Mouse (Mus musculus): Measurements from ENCODE around the gene Setx. TPM values are rescaled to one million over a fixed set of nuclear protein-coding genes. Genes with fewer than 3 reads are reported as not detected.
"Not testable (repeated sequence)": the region's sequence is repeated elsewhere in the genome, so short reads cannot be mapped to it uniquely, and the experiment has no call there.

Setx gene
- polyA plus RNA-seq, 1 experiment = 113 TPM

DNA sequence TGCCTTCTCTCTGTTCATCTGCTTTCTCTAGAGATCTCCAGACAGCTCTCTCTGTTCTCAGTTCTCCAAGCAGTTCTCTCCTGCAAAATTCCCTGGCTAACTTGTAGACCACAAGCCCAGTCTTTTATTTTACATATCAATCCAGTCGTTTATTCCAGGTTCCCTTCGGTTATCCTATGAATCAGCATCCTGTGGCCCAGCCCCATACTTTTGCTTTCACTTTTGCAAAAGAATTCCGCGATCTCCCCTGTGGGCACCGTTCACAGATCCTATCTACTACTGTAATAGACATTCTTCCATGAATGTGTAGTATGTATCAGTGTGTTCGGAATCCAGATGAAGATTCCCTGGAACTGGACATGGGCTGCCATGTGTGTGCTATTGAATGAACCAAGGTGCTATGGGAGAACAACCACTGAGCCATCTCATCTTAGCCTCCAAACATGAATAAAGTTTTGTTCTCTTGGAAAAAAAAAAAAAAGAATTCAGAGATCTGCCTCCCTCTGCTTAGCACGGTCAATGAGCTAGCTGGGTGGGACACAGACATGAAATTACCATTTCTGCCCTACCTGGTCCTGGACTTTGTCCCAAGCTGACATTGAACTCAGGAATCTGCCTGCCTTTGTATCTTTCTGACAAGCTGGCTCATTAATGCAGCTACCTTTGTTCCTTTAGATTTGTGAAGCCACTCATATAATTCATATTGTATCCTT lies 23.0 kb upstream of the Setx start:
- H3K9ac ChIP-seq (ENCODE audit: low read depth, poor library complexity, severe bottlenecking) = no peak overlapping the region

DNA sequence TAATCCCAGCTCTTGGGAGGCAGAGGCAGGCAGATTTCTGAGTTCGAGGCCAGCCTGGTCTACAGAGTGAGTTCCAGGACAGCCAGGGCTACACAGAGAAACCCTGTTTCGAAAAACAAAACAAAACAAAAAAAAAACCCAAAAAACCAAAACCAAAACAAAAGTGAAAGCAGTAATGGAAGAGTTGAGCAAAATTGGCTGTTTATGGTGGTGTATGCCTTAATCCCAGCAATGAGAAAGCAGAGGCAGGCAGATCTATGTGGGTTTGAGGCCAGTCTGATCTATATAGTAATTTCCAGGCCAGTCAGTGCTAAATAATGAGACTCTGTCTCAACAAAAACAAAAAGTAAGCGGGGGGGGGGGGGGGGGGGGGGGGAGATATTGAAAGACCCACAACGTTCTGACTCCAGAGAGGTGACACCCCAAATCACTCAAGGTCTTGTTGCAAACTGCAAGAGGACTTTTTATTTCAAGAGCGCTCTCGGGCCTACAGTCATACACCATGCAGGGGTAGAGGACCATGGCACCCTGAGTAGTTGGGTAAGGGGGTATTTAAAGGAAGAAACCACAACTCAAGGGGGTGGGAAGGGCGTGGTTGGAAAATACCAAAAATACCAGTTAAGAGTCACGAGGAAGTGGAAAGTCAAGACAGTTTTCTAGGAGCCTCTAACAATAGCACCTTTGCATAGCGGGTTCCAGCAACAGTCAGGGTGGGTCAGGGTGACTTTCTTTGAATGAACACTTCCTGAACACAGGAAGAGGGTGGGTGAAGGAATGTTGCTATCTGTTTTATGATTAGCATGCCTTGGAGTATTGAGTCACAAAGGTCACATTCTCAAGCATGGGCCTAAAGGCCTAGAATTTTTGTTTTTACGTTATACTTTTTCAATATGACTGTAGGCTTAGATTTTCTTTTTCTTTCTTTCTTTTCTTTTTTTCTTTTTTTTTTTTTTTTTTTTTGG lies 21.3 kb upstream of the Setx start:
- peak overlapping the region; percentile 55 for H3K27ac ChIP-seq (ENCODE audit: insufficient read depth, low read length)
- not testable (repeated sequence) for H3K9ac ChIP-seq (ENCODE audit: low read depth, poor library complexity, severe bottlenecking); H3K4me1 ChIP-seq (ENCODE audit: control insufficient read depth, insufficient read depth, low read length); H3K36me3 ChIP-seq (ENCODE audit: control insufficient read depth, insufficient read depth, low read length, poor library complexity, severe bottlenecking); H3K4me3 ChIP-seq (ENCODE audit: low read depth, low read length); H3K27me3 ChIP-seq (ENCODE audit: control insufficient read depth, insufficient read depth, low read length, poor library complexity, severe bottlenecking)
- peaks cover 15% of the 10 kb centered on the region for H3K9me3 ChIP-seq (replicated peaks; ENCODE audit: control insufficient read depth, insufficient read depth, low read length, poor library complexity, severe bottlenecking)

More for the DNA sequence above, 23.0 kb upstream of the Setx start:
- H3K27me3 ChIP-seq (ENCODE audit: control insufficient read depth, insufficient read depth, low read length, poor library complexity, severe bottlenecking) = no peaks in the 10 kb centered on the region
- H3K4me1 ChIP-seq (ENCODE audit: control insufficient read depth, insufficient read depth, low read length) = peaks cover 10% of the 10 kb centered on the region
- H3K36me3 ChIP-seq (ENCODE audit: control insufficient read depth, insufficient read depth, low read length, poor library complexity, severe bottlenecking) = no peaks in the 10 kb centered on the region
- TF ChIP-seq CTCF (IDR thresholded peaks at IDR 0.05; ENCODE audit: low read depth, low read length) (no peak), POLR2A (IDR thresholded peaks at IDR 0.05; ENCODE audit: insufficient read depth, low read length) (no peak), EP300 (IDR thresholded peaks at IDR 0.05; ENCODE audit: insufficient read depth, low read depth, low read length) (no peak)
- peaks cover 15% of the 10 kb centered on the region for H3K9me3 ChIP-seq (replicated peaks; ENCODE audit: control insufficient read depth, insufficient read depth, low read length, poor library complexity, severe bottlenecking)
- no peak overlapping the region for H3K4me3 ChIP-seq (ENCODE audit: low read depth, low read length)
- peak overlapping the region; percentile 68 for H3K27ac ChIP-seq (ENCODE audit: insufficient read depth, low read length)

DNA sequence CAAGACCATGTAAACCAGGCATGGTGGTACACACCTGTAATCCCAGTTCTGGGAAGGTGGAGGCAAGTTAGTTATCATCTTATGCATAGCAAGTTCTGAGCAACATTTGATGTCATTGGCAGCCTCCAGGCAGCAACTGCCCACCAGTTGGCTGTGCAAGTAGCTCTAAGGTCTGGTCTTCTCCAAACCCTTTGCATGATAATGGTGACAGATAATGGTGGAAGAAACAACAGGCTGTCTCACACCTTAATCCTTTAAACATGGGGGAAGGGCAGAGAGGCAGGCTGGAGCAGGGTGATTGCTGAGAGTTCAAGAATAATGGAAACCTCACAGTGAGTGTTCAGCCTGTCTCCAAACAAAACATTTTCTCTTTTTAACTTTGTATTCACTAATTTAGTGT lies 3.0 kb upstream of the Setx start:
- no peak for TF ChIP-seq POLR2A (IDR thresholded peaks at IDR 0.05; ENCODE audit: insufficient read depth, low read length)
- peak; percentile 94 for TF ChIP-seq EP300 (IDR thresholded peaks at IDR 0.05; ENCODE audit: insufficient read depth, low read depth, low read length)
- H3K27ac ChIP-seq (ENCODE audit: insufficient read depth, low read length) = peak overlapping the region; percentile 74
- H3K4me3 ChIP-seq (ENCODE audit: low read depth, low read length) = no peak overlapping the region
- no peaks in the 10 kb centered on the region for H3K9me3 ChIP-seq (replicated peaks; ENCODE audit: control insufficient read depth, insufficient read depth, low read length, poor library complexity, severe bottlenecking)
- H3K9ac ChIP-seq (ENCODE audit: low read depth, poor library complexity, severe bottlenecking) = no peak overlapping the region
- H3K36me3 ChIP-seq (ENCODE audit: control insufficient read depth, insufficient read depth, low read length, poor library complexity, severe bottlenecking) = no peaks in the 10 kb centered on the region
- H3K27me3 ChIP-seq (ENCODE audit: control insufficient read depth, insufficient read depth, low read length, poor library complexity, severe bottlenecking) = no peaks in the 10 kb centered on the region
- peaks cover 5% of the 10 kb centered on the region for H3K4me1 ChIP-seq (ENCODE audit: control insufficient read depth, insufficient read depth, low read length)

DNA sequence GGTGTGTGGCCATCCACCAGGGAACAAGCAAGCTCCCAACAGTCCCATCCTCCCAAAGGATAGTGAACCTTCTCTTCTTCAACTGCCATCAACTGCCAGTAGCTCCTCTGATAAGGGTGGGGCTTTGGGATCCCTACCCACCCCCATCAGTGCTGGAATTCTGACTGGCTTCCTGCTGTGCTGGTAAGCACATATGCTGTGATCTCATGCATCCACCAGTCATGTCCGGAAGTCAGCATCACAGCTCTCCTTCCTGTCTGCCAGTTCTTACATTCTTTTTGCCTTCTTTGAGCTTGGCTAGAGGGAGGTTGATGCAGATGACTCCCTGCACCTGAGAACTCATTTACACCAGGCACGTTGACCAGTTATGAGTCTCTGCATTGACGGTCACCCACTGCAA lies 1.5 kb upstream of the Setx start:
- Histone ChIP-seq H3K36me3 (ENCODE audit: control insufficient read depth, insufficient read depth, low read length, poor library complexity, severe bottlenecking) (peaks cover 10% of the 10 kb centered on the region), H3K4me1 (ENCODE audit: control insufficient read depth, insufficient read depth, low read length) (peaks cover 5% of the 10 kb centered on the region), H3K9ac (ENCODE audit: low read depth, poor library complexity, severe bottlenecking) (no peak overlapping the region), H3K4me3 (ENCODE audit: low read depth, low read length) (peak overlapping the region; percentile 3), H3K27ac (ENCODE audit: insufficient read depth, low read length) (peak overlapping the region; percentile 31), H3K9me3 (replicated peaks; ENCODE audit: control insufficient read depth, insufficient read depth, low read length, poor library complexity, severe bottlenecking) (no peaks in the 10 kb centered on the region), H3K27me3 (ENCODE audit: control insufficient read depth, insufficient read depth, low read length, poor library complexity, severe bottlenecking) (no peaks in the 10 kb centered on the region)
- TF ChIP-seq CTCF (IDR thresholded peaks at IDR 0.05; ENCODE audit: low read depth, low read length) (no peak), EP300 (IDR thresholded peaks at IDR 0.05; ENCODE audit: insufficient read depth, low read depth, low read length) (peak; percentile 90)

DNA sequence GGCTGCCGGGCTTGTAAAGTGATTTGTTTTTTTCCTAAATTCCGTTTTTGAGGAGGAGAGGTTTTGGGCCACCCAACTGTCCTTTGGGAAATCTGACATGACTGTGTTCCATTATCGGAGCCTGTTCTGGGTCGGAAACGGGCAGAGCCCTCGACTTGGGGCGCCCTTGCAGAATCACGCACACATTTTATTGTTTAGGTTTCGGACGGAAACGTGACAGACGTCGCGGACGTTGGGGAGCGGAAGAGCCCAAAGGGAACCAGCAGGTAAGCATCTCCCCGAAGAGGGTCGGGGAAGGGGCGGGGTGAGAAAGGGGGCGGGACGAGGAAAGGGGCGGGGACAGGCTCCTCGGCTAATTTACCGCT lies 572 bp downstream of the Setx start:
- Histone ChIP-seq H3K4me3 (ENCODE audit: low read depth, low read length) (peak overlapping the region; percentile 68), H3K27ac (ENCODE audit: insufficient read depth, low read length) (peak overlapping the region; percentile 73), H3K36me3 (ENCODE audit: control insufficient read depth, insufficient read depth, low read length, poor library complexity, severe bottlenecking) (peaks cover 24% of the 10 kb centered on the region), H3K27me3 (ENCODE audit: control insufficient read depth, insufficient read depth, low read length, poor library complexity, severe bottlenecking) (no peaks in the 10 kb centered on the region), H3K9me3 (replicated peaks; ENCODE audit: control insufficient read depth, insufficient read depth, low read length, poor library complexity, severe bottlenecking) (no peaks in the 10 kb centered on the region), H3K9ac (ENCODE audit: low read depth, poor library complexity, severe bottlenecking) (peak overlapping the region; percentile 44), H3K4me1 (ENCODE audit: control insufficient read depth, insufficient read depth, low read length) (peaks cover 3% of the 10 kb centered on the region)
- peak; percentile 48 for TF ChIP-seq POLR2A (IDR thresholded peaks at IDR 0.05; ENCODE audit: insufficient read depth, low read length)
- no peak for TF ChIP-seq EP300 (IDR thresholded peaks at IDR 0.05; ENCODE audit: insufficient read depth, low read depth, low read length)
- no peak for TF ChIP-seq CTCF (IDR thresholded peaks at IDR 0.05; ENCODE audit: low read depth, low read length)

All from ES-Bruce4 (cell line).